Mouse (Mus musculus) B cell, adult 2 months (primary cell): ENCODE measurements around the gene Arhgef18.

Experiments used
- DNase-seq, 2 experiments: peaks; one replicate each; pipeline ENCODE4 v3.0.0; 2022

The Arhgef18 gene

GRCm38 (mm10) chr8:3397597-3397996, 4.8 kb downstream of the Arhgef18 start:
- no peak for DNase-seq

GRCm38 (mm10) chr8:3400509-3400908, 7.7 kb downstream of the Arhgef18 start:
- no peak for DNase-seq

GRCm38 (mm10) chr8:3407417-3407816, 14.6 kb downstream of the Arhgef18 start:
- DNase-seq = no peak

GRCm38 (mm10) chr8:3411085-3411484, 18.3 kb downstream of the Arhgef18 start:
- DNase-seq = no peak

GRCm38 (mm10) chr8:3411901-3412301, 19.1 kb downstream of the Arhgef18 start:
- DNase-seq = no peak

- DNase-seq = no peak
These were observed 20.0 kb downstream of the Arhgef18 start for GRCm38 (mm10) chr8:3412816-3413215.

GRCm38 (mm10) chr8:3414639-3415190, 21.9 kb downstream of the Arhgef18 start:
- DNase-seq = no peak

- no peak for DNase-seq
These were observed 22.5 kb downstream of the Arhgef18 start for GRCm38 (mm10) chr8:3415259-3415658.

GRCm38 (mm10) chr8:3415661-3416060, 22.9 kb downstream of the Arhgef18 start:
- DNase-seq = no peak

GRCm38 (mm10) chr8:3416846-3417245, 24.0 kb downstream of the Arhgef18 start:
- DNase-seq = no peak

- no peak for DNase-seq
These were observed 24.6 kb downstream of the Arhgef18 start for GRCm38 (mm10) chr8:3417455-3417854.

GRCm38 (mm10) chr8:3418101-3418500, 25.3 kb downstream of the Arhgef18 start:
- no peak for DNase-seq

- DNase-seq = no peak
These were observed 27.4 kb downstream of the Arhgef18 start for GRCm38 (mm10) chr8:3420105-3420706.

- no peak for DNase-seq
These were observed 28.7 kb downstream of the Arhgef18 start for GRCm38 (mm10) chr8:3421507-3421906.

- no peak for DNase-seq
These were observed 32.4 kb downstream of the Arhgef18 start for GRCm38 (mm10) chr8:3425217-3425616.

- DNase-seq = no peak
These were observed 33.4 kb downstream of the Arhgef18 start for GRCm38 (mm10) chr8:3426211-3426610.

GRCm38 (mm10) chr8:3428426-3428825, 35.6 kb downstream of the Arhgef18 start:
- DNase-seq = no peak

GRCm38 (mm10) chr8:3429966-3430365, 37.2 kb downstream of the Arhgef18 start:
- no peak for DNase-seq

- no peak for DNase-seq
These were observed 38.3 kb downstream of the Arhgef18 start for GRCm38 (mm10) chr8:3431113-3431512.

GRCm38 (mm10) chr8:3436492-3436891, 43.7 kb downstream of the Arhgef18 start:
- DNase-seq = no peak

GRCm38 (mm10) chr8:3439510-3439909, 46.7 kb downstream of the Arhgef18 start:
- peak; percentile 36 for DNase-seq

GRCm38 (mm10) chr8:3449226-3449625, 56.4 kb downstream of the Arhgef18 start:
- DNase-seq = no peak

GRCm38 (mm10) chr8:3450670-3451069, 57.9 kb downstream of the Arhgef18 start:
- peak; percentile 68 to 75 for DNase-seq

GRCm38 (mm10) chr8:3451992-3452391, 59.2 kb downstream of the Arhgef18 start:
- no peak for DNase-seq

GRCm38 (mm10) chr8:3463248-3463647, 70.4 kb downstream of the Arhgef18 start:
- DNase-seq = no peak
